Mouse (Mus musculus) heart, postnatal 0 days (tissue): Measurements from ENCODE around the gene Cd200r3.

Experiments used
- CTCF ChIP-seq: IDR thresholded peaks from 2 replicates; pipeline ENCODE4 v1.5.1; 2016; ENCODE audit warnings: antibody characterized with exemption, control low read depth, low read depth
- EP300 ChIP-seq: IDR thresholded peaks from 2 replicates; pipeline ENCODE4 v1.6.1; 2016; ENCODE audit warnings: antibody characterized with exemption, low read depth

DNA sequence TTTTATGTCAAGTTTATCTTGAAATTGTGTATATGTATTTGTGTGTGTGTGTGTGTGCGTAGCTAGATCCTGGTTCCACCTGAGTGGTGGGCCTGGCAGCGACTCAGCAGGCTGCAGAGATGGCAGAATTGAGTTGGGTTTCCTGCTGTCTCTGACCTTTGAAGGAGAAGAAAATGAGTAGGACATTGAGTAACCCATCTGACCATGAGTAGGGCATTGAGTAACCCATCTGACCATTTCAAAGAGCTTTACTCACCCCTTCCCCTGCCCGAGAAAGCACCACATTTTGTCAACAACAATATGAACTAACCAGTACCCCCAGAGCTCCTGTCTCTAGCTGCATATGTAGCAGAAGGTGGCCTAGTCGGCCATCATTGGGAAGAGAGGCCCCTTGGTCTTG, 86.6 kb downstream of the Cd200r3 start:
- no peak for TF ChIP-seq EP300
- no peak for TF ChIP-seq CTCF
